Mouse (Mus musculus) thymus, postnatal 4 days (tissue): ENCODE data around the gene Olfr792.

ENCODE experiments used
- DNase-seq: peaks from one replicate; pipeline ENCODE4 v3.0.0; 2021

Gene Olfr792

GRCm38 (mm10) chr10:129538862-129539261 lies at the start of gene Olfr792:
Olfr792 (plus strand) TSS chr10:129539162.
- DNase-seq, result no peak

DNA sequence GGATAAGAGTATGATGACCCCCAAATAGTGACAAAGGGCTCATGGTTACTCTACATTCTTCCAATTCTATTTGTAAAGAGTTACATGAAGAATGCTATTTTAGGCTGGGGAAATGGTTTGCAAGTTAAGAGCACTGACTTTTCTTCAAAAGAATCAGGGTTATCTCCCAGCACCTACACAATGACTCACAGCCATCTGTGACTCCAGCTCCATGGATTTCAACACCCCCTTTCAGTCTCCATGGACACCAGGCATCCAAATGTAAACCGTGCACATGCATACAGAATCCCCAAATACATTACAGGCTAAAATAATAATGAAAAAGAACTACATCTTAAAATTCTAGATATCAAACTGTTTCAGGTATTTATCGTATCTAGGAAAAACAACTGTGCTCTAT lies 48.9 kb upstream of the Olfr792 start:
- no peak for DNase-seq

GRCm38 (mm10) chr10:129498192-129498591 lies 40.8 kb upstream of the Olfr792 start, which contains the start of gene Olfr790:
Olfr790 (plus strand) TSS chr10:129498492.
- DNase-seq, result no peak

DNA sequence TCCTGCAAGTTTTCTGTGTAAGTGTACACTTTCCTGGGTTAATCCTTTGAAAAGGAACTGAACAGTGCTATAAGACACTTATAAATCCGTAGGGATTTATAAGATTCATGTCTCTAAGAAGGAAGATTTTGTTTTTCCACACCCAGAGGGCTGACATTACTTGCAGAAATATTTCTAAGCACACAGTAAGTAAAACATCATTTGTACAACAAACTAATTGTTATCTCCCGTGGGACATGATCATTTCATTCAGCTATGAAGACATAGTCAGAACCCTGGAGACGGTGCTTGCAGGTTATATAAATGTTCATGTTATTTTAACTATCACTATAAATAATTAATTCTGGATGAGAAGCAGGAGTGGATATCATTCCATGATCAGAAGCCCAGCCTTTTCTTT lies 17.5 kb upstream of the Olfr792 start, which contains the start of gene Olfr791:
Gene Olfr791 (plus strand): TSS at position 301 of the 400 bp plus-strand sequence.
- no peak for DNase-seq

DNA sequence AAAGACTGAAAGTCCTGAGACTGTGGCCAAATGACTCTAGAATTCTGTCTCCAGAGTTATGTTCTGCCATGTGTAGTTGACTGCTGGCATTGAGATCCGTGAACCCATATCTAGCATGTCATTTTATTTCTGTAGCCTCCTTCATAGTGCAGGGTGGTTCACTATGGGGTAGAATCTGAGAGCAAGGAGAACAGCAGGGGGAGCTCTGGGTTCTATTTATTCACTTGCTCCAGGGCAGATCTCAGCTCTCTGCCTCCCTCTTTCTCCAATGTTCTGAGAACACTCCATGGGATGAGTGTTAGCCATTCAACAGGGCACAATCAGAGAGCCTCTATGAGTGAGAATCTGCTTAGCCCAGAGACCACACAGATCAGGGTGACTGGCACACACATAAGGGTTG lies 10.4 kb downstream of the Olfr792 start:
- DNase-seq, result no peak

- no peak for DNase-seq
These were observed 28.4 kb downstream of the Olfr792 start, which contains the start of gene Olfr794 for GRCm38 (mm10) chr10:129567355-129567754. Olfr794 (plus strand) TSS chr10:129567655.

- no peak for DNase-seq
These were observed 38.1 kb downstream of the Olfr792 start for GRCm38 (mm10) chr10:129577066-129577465.
